Mouse (Mus musculus): ENCODE measurements at regions not wholly inside any gene's neighbourhood (a gene's known extent, or its start where the extent isn't known, plus 50 kb on each side); places are given as distances from the start of the nearest gene placed in this dataset.

DNA sequence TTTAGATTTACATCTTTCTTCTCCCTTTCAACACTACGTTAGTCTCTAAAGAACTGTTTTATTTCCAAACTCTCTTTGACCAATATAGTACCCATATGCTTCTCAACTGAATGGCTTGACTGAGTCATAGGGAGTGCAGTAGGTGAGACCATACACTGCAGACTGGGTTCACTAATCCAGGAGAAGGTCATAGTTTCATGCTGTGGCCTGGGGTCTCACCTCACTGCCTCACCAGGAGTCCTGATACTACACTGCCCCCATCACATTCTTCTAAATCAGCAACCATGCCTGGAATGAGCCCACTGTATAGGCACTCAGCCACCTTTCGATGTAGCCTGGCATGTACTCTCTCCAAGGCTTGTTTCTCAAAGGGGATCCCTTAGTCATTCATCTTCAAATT is 269.6 kb downstream of the Samd5 start:
- TF ChIP-seq CTCF (IDR thresholded peaks at IDR 0.05; ENCODE audit: low read depth, low read length) (no peak), POLR2A (IDR thresholded peaks at IDR 0.05; ENCODE audit: extremely low read depth, insufficient read depth, low read length) (no peak)
